Mouse (Mus musculus): ENCODE data around the gene Cd48.
"Not testable (repeated sequence)": the region's sequence is repeated elsewhere in the genome, so short reads cannot be mapped to it uniquely, and the experiment has no call there.

The Cd48 gene

DNA sequence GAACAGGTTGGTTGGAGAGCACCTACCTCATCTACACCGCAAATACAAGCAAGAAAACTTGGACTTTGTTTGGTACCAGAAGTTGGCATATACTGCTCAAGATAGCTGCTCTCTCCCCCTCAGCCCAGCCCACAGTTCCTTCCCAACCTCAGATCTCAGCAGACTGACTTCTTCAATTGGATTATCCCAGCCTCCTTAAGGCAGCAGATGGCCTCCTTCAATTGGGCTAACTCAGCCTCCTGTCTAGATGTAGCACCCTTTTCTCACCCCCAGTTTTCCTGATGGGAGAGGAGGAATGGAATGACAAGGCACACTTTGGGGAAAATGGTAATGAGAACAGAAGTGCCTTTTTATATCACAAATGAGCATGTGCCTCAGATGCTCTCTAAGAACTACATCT, 31.9 kb downstream of the Cd48 start:
- DNase-seq = not testable (repeated sequence)

DNA sequence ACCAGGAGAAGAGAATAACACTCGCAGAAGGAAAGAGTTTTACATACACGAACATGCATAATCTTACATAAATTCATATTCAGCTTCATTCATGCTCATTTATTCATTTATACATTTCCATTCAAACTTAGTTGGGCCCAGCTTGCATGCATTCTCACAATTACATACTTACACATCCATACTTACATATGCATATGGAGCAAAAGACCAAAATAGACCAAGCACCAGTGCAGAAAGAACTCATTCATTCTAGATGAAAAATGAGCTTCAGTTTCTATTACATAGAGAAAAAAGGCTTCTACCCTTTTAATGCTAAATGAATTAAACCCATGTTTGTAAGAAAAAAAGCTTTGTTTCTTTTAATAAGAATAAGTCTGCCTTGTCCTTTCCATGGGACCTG, 33.6 kb downstream of the Cd48 start:
- DNase-seq = no peak

DNA sequence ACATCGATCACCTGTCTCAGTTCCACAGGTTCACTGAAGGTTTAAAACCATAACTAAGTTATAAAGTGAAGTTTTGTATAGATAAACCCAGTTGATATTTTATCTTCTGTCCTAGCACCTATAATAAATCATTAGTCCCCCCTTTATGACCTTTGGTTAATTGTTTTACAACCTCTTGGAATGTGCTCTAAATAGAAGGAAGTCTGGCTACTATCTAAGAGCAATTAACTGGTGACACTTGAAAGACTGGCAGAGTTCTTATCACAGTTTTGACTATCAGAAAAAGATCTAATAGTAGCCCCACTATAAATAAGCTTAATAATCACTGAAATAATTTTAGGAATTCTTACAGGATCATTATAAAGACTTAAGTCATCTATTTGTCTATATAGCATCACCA, 34.4 kb downstream of the Cd48 start:
- no peak for DNase-seq

DNA sequence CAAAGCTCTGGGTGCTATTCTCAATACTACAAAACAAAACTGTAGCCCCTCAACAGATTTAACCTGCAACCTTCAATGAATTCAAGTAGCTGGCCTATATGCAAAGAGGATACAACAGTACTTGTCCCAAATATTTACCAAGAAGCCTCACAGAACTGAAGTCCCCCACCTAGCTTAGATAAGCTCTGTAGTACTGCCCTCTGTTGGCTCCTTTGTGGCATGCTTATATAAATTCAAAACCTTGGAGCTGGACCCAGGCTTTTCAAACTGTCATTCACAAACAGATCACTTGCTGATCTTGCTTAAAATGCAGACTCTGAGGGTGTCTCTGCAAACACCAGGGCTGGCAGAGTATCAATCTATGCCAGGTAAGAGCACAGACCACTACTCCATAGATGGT, 49.4 kb downstream of the Cd48 start:
- DNase-seq = no peak

DNA sequence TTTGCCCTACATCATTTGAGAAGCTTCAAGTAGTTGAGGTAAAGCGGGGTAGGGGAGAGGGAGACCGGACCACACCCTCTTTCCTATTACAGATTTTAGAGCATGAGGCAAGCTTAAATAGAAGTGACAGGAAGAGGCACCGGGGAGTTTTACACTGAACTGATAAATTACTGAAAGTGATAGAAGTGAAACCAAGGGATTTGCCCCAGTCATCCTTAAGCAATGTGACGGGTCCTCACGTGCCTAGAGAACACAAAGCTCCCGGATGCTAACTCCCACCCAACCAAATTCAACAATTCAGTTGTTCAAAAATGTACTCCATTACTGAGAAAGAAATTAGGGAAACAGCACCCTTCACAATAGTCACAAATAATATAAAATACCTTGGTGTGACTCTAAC, 53.1 kb downstream of the Cd48 start:
- no peak for DNase-seq

DNA sequence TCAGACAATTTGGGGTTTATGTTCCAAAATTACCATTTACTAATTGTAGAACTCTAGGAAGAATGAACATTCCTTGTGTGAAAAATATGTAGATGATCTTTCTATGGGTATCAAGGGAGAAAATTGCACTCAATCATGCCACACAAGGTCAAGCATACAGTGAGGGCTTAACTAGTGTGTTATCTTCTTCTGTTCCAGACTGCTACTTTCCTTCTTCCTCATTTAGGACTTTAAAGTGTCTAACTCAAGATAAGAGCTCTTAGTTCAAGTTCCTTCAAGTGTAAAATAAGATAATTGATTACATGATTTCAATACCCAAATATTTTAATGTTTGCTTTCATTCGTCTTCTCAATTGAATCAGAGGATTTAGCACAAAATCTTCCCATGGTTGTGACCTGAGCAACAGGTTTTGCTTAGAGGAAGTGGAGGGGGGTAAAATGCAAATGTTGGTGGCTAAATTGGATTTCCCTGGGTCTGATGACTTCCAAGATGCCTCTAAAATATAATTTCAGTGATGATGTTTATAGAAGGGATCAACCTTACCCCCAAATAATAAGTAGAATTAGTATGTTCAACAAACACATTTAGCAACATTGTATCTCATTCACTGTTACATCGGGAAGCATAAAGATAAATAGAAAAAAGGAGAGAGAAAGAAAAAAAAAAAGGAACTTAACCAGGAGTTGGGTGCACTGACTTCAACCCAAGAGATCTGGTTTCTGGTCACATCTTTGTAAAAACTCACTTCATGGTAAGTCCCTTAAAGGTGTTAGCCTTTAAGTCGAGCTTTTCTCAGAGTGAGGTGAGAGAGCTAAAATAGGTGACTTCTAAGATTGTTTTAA, 66.5 kb downstream of the Cd48 start:
- DNase-seq = no peak
